In the genomic region with DNA sequence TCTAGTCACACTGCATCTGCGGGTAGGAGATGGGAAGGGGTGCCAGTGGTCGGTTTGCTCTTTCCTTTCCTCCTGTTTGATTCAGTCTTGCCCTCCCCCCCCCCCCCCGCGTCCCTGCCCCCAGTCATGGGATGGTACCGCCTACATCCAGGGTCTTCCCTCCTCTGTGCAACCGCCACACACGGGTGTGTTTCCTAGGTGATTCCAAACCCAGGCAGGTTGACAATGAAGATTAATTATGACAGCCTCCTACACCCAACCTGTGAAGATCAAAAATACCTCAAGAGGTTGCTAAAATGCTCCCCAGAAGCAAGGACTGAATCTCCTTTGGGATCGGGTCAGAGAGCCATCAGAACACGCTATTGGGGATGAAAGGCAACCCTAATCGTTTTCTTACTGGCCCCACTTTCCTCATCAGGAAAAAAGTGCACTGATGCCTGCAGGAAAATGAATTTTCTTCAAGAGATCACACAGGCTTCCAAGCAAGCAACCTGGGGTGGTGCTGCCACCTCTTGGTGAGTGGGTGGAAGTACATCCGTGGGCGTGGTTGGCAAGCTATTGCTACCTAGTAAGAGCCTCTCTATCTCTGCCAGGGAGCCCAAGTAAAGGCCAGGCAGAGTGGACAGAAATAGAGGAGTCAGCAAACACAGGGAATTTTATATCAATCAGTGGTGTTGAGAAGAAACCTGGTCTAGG, we compare ENCODE assay signal across 7 mouse cellular contexts. TPM values are rescaled to one million over a fixed set of nuclear protein-coding genes. Genes with fewer than 3 reads are reported as not detected.
A peak's percentile ranks its signal among the peaks of the same experiment; 100 is the strongest.
DNase-seq lines count a peak whose midpoint lies in the region; ATAC-seq lines count a peak whose summit lies in the region.

No protein-coding gene starts in this region.

- H3K27me3 ChIP-seq in embryonic facial prominence, embryonic 10.5 days (replicated peaks; ENCODE audit: low read depth, poor library complexity, severe bottlenecking) = no peaks in the 10 kb centered on the region
- H3K27me3 ChIP-seq in limb, embryonic 11.5 days (ENCODE audit: control insufficient read depth, insufficient read depth, low read length) = no peaks in the 10 kb centered on the region
- H3K27me3 ChIP-seq in midbrain, embryonic 14.5 days (ENCODE audit: control insufficient read depth, insufficient read depth, low read length) = no peaks in the 10 kb centered on the region

- peak; percentile 92 for DNase-seq in adrenal gland, postnatal 14 days
- peak; percentile 91 for DNase-seq in embryonic facial prominence, embryonic 10.5 days (ENCODE audit: low spot score)
- peak; percentile 96 for DNase-seq in heart, adult 11 months
- DNase-seq in kidney, adult 18-20 months = peak; percentile 88
- DNase-seq in limb, embryonic 11.5 days (ENCODE audit: low spot score) = peak; percentile 95
- peak; percentile 90 for DNase-seq in midbrain, embryonic 14.5 days
- peak; percentile 63 to 83 for DNase-seq in spleen, adult 18-20 months

- no peaks in the 10 kb centered on the region for H3K36me3 ChIP-seq in embryonic facial prominence, embryonic 10.5 days (replicated peaks)
- H3K36me3 ChIP-seq in limb, embryonic 11.5 days (ENCODE audit: control insufficient read depth, insufficient read depth, low read length) = no peaks in the 10 kb centered on the region
- no peaks in the 10 kb centered on the region for H3K36me3 ChIP-seq in midbrain, embryonic 14.5 days (ENCODE audit: control insufficient read depth, insufficient read depth, low read length)

- peak overlapping the region; percentile 75; the same call in 1 of the 2 replicates for H3K27ac ChIP-seq in embryonic facial prominence, embryonic 10.5 days (replicated peaks)
- H3K27ac ChIP-seq in limb, embryonic 11.5 days (replicated peaks; ENCODE audit: low read depth, low read length) = no peak overlapping the region
- peak overlapping the region; percentile 37; the same call in 1 of the 2 replicates for H3K27ac ChIP-seq in midbrain, embryonic 14.5 days (replicated peaks; ENCODE audit: low read depth, low read length)

- peak overlapping the region; percentile 48 for H3K4me3 ChIP-seq in embryonic facial prominence, embryonic 10.5 days
- H3K4me3 ChIP-seq in limb, embryonic 11.5 days (ENCODE audit: low read depth, low read length) = no peak overlapping the region
- no peak overlapping the region for H3K4me3 ChIP-seq in midbrain, embryonic 14.5 days (replicated peaks; ENCODE audit: low read depth, low read length)

- no peak overlapping the region for H3K9ac ChIP-seq in limb, embryonic 11.5 days (ENCODE audit: low read length)
- H3K9ac ChIP-seq in midbrain, embryonic 14.5 days (replicated peaks; ENCODE audit: low read length) = no peak overlapping the region

- H3K4me1 ChIP-seq in embryonic facial prominence, embryonic 10.5 days = peaks cover 27% of the 10 kb centered on the region
- H3K4me1 ChIP-seq in limb, embryonic 11.5 days (ENCODE audit: control insufficient read depth, insufficient read depth, low read length) = no peaks in the 10 kb centered on the region
- no peaks in the 10 kb centered on the region for H3K4me1 ChIP-seq in midbrain, embryonic 14.5 days (ENCODE audit: control insufficient read depth, insufficient read depth, low read length)

- WGBS in embryonic facial prominence, embryonic 10.5 days = 18% methylated on average over 12 of the region's 12 CpGs
- 6% methylated on average over 10 of the region's 12 CpGs for WGBS in limb, embryonic 11.5 days
- 11% methylated on average over 10 of the region's 12 CpGs for WGBS in midbrain, embryonic 14.5 days

- peak; percentile 18; the same call in 1 of the 2 replicates for ATAC-seq in limb, embryonic 11.5 days (ENCODE audit: insufficient number of reproducible peaks, low FRiP score, low TSS enrichment, low read depth)
- no peak for ATAC-seq in midbrain, embryonic 14.5 days (ENCODE audit: low FRiP score, low TSS enrichment)

- peak overlapping the region; percentile 25 for H3K4me2 ChIP-seq in limb, embryonic 11.5 days (ENCODE audit: low read depth, severe bottlenecking)
- H3K4me2 ChIP-seq in midbrain, embryonic 14.5 days (ENCODE audit: low read length) = peak overlapping the region; percentile 44

- no peaks in the 10 kb centered on the region for H3K9me3 ChIP-seq in embryonic facial prominence, embryonic 10.5 days
- no peaks in the 10 kb centered on the region for H3K9me3 ChIP-seq in limb, embryonic 11.5 days (ENCODE audit: control insufficient read depth, low read length)
- no peaks in the 10 kb centered on the region for H3K9me3 ChIP-seq in midbrain, embryonic 14.5 days (ENCODE audit: control insufficient read depth, low read length)

RNA-seq across cellular contexts. Expression of a gene that starts 14.6 kb away (rescaled TPM):
- total RNA-seq in adrenal gland, postnatal 14 days (2021) = 309 and 313 TPM in 2 replicates
- 204 and 209 TPM in 2 replicates for polyA plus RNA-seq in embryonic facial prominence, embryonic 10.5 days (2016; fragmentation: Nextera tagmentation; extraction: Ambion mirVana)
- polyA plus RNA-seq in limb, embryonic 11.5 days (2014; fragmentation: Nextera tagmentation; extraction: Ambion mirVana) = 189 and 191 TPM in 2 replicates
- 275 and 348 TPM in 2 replicates for polyA plus RNA-seq in midbrain, embryonic 14.5 days (2014; fragmentation: Nextera tagmentation; extraction: Ambion mirVana)

RNA-seq across cellular contexts. Expression of a gene that starts 50.1 kb away (rescaled TPM):
- total RNA-seq in adrenal gland, postnatal 14 days (2021) = 137 and 146 TPM in 2 replicates
- 165 and 169 TPM in 2 replicates for polyA plus RNA-seq in embryonic facial prominence, embryonic 10.5 days (2016; fragmentation: Nextera tagmentation; extraction: Ambion mirVana)
- 173 and 176 TPM in 2 replicates for polyA plus RNA-seq in limb, embryonic 11.5 days (2014; fragmentation: Nextera tagmentation; extraction: Ambion mirVana)
- 80.9 and 138 TPM in 2 replicates for polyA plus RNA-seq in midbrain, embryonic 14.5 days (2014; fragmentation: Nextera tagmentation; extraction: Ambion mirVana)
